Mouse (Mus musculus) liver, embryonic 12.5 days (tissue): ENCODE results near the gene 1700069L16Rik. TPM values are rescaled to one million over a fixed set of nuclear protein-coding genes. Genes with fewer than 3 reads are reported as not detected.

Experiments used
- ATAC-seq: fragments of 200-750 bp; cut with Nextera tagmentation; 2 replicates; pipeline ENCODE4 v1.8.0; 2017; ENCODE audit warnings: moderate number of reproducible peaks, mild to moderate bottlenecking, moderate library complexity
- H3K27ac ChIP-seq: fragments of 300-500 bp; sonication (generic); 2 replicates; pipeline ENCODE4 v1.5.1; 2016; ENCODE audit warnings: mild to moderate bottlenecking
- H3K27me3 ChIP-seq: fragments of 300-500 bp; sonication (generic); replicated peaks from 2 replicates; pipeline ENCODE4 v1.6.1; 2016; ENCODE audit warnings: mild to moderate bottlenecking, moderate library complexity
- H3K36me3 ChIP-seq: fragments of 300-500 bp; sonication (generic); 2 replicates; pipeline ENCODE4 v1.6.1; 2016; ENCODE audit warnings: mild to moderate bottlenecking, moderate library complexity
- H3K4me1 ChIP-seq: fragments of 300-500 bp; sonication (generic); 2 replicates; pipeline ENCODE4 v1.6.1; 2016
- H3K4me2 ChIP-seq: fragments of 300-500 bp; sonication (generic); 2 replicates; pipeline ENCODE4 v1.6.1; 2016; ENCODE audit warnings: mild to moderate bottlenecking, moderate library complexity
- H3K4me3 ChIP-seq: fragments of 300-500 bp; sonication (generic); 2 replicates; pipeline ENCODE4 v1.5.1; 2016; ENCODE audit warnings: mild to moderate bottlenecking, moderate library complexity
- H3K9ac ChIP-seq: fragments of 300-500 bp; sonication (generic); 2 replicates; pipeline ENCODE4 v1.6.1; 2016; ENCODE audit warnings: mild to moderate bottlenecking, moderate library complexity
- H3K9me3 ChIP-seq: fragments of 300-500 bp; sonication (generic); replicated peaks from 2 replicates; pipeline ENCODE4 v1.6.1; 2016; ENCODE audit warnings: mild to moderate bottlenecking, moderate library complexity
- WGBS: fragments of 180-500 bp; shearing (Covaris S2); methylation state at CpG from one replicate; pipeline ENCODE4 v1.1.7; 2016; ENCODE audit not compliant: insufficient replicate concordance; 5-methylcytosine and 5-hydroxymethylcytosine counted together
- polyA plus RNA-seq: library from polyadenylated mRNA; unstranded; fragments of >200 nt; fragmentation: Nextera tagmentation; extraction: Ambion mirVana; gene quantifications from 2 replicates; pipeline ENCODE4 v1.2.1, GENCODE M21; 2016

Gene 1700069L16Rik
- not detected in 2 replicates for polyA plus RNA-seq

GRCm38 (mm10) chr5:113724446-113724845 lies at the start of gene 1700069L16Rik:
TSS of gene 1700069L16Rik (minus strand) at chr5:113724772.
- Histone ChIP-seq H3K4me3 (no peak within 1 kb of the TSS), H3K36me3 (no peaks in the 10 kb centered on the region), H3K9ac (no peak within 1 kb of the TSS), H3K9me3 (no peaks in the 10 kb centered on the region), H3K27me3 (peaks cover 16% of the 10 kb centered on the region), H3K27ac (no peak within 1 kb of the TSS), H3K4me1 (no peaks in the 10 kb centered on the region), H3K4me2 (no peak within 1 kb of the TSS)
- 5% methylated on average over 15 of the region's 15 CpGs for WGBS
- ATAC-seq: no peak

GRCm38 (mm10) chr5:113773664-113774063 lies 49.1 kb upstream of the 1700069L16Rik start:
- Histone ChIP-seq H3K4me1 (peaks cover 44% of the 10 kb centered on the region), H3K9ac (peak overlapping the region; percentile 85), H3K9me3 (no peaks in the 10 kb centered on the region), H3K4me3 (peak overlapping the region; percentile 98), H3K4me2 (peak overlapping the region; percentile 77), H3K27me3 (no peaks in the 10 kb centered on the region), H3K27ac (peak overlapping the region; percentile 91), H3K36me3 (peaks cover 55% of the 10 kb centered on the region)
- WGBS: 1% methylated on average over 7 of the region's 7 CpGs
- peak; percentile 47 for ATAC-seq

- no peaks in the 10 kb centered on the region for H3K9me3 ChIP-seq
- peaks cover 47% of the 10 kb centered on the region for H3K4me1 ChIP-seq
- peak overlapping the region; percentile 77 for H3K4me2 ChIP-seq
- H3K36me3 ChIP-seq: peaks cover 55% of the 10 kb centered on the region
- peak overlapping the region; percentile 91 for H3K27ac ChIP-seq
- WGBS: 3% methylated on average over 25 of the region's 38 CpGs
- peak overlapping the region; percentile 98 for H3K4me3 ChIP-seq
- H3K9ac ChIP-seq: peak overlapping the region; percentile 85
- peak; percentile 36 for ATAC-seq
- no peaks in the 10 kb centered on the region for H3K27me3 ChIP-seq
These were observed 48.4 kb upstream of the 1700069L16Rik start for GRCm38 (mm10) chr5:113772905-113773519.

- peaks cover 47% of the 10 kb centered on the region for H3K4me1 ChIP-seq
- peak within 1 kb of the TSS; percentile 77 for H3K4me2 ChIP-seq
- peak within 1 kb of the TSS; percentile 98 for H3K4me3 ChIP-seq
- peak within 1 kb of the TSS; percentile 91 for H3K27ac ChIP-seq
- ATAC-seq: peak; percentile 78
- WGBS: 0% methylated on average over 48 of the region's 49 CpGs
- peaks cover 57% of the 10 kb centered on the region for H3K36me3 ChIP-seq
- no peaks in the 10 kb centered on the region for H3K27me3 ChIP-seq
- no peaks in the 10 kb centered on the region for H3K9me3 ChIP-seq
- H3K9ac ChIP-seq: peak within 1 kb of the TSS; percentile 92
These were observed 47.9 kb upstream of the 1700069L16Rik start, which contains the start of the genes Sart3 and Iscu for GRCm38 (mm10) chr5:113772450-113772895. TSS of gene Sart3 (minus strand) at chr5:113772510. TSS of gene Iscu (plus strand) at chr5:113772748.

GRCm38 (mm10) chr5:113771213-113772162 lies 46.9 kb upstream of the 1700069L16Rik start:
- H3K4me3 ChIP-seq: peak overlapping the region; percentile 98
- WGBS: under 1% methylated on average over 91 of the region's 97 CpGs
- no peaks in the 10 kb centered on the region for H3K27me3 ChIP-seq
- peaks cover 47% of the 10 kb centered on the region for H3K4me1 ChIP-seq
- ATAC-seq: peak; percentile 78
- peak overlapping the region; percentile 92 for H3K9ac ChIP-seq
- H3K36me3 ChIP-seq: peaks cover 57% of the 10 kb centered on the region
- no peaks in the 10 kb centered on the region for H3K9me3 ChIP-seq
- H3K4me2 ChIP-seq: peak overlapping the region; percentile 77
- H3K27ac ChIP-seq: peak overlapping the region; percentile 91

GRCm38 (mm10) chr5:113768806-113769205 lies 44.2 kb upstream of the 1700069L16Rik start:
- Histone ChIP-seq H3K4me3 (no peak overlapping the region), H3K9me3 (no peaks in the 10 kb centered on the region), H3K27ac (no peak overlapping the region), H3K36me3 (peaks cover 55% of the 10 kb centered on the region), H3K27me3 (no peaks in the 10 kb centered on the region), H3K4me2 (no peak overlapping the region), H3K9ac (no peak overlapping the region), H3K4me1 (peaks cover 41% of the 10 kb centered on the region)
- 88% methylated on average over 8 of the region's 8 CpGs for WGBS
- no peak for ATAC-seq

- Histone ChIP-seq H3K9ac (no peak overlapping the region), H3K27ac (no peak overlapping the region), H3K4me2 (no peak overlapping the region), H3K4me1 (peaks cover 26% of the 10 kb centered on the region), H3K4me3 (no peak overlapping the region), H3K27me3 (no peaks in the 10 kb centered on the region), H3K36me3 (peaks cover 85% of the 10 kb centered on the region), H3K9me3 (no peaks in the 10 kb centered on the region)
- whole genome bisulfite sequencing: 79% methylated on average over 13 of the region's 13 CpGs
- ATAC-seq: no peak
These were observed 41.3 kb upstream of the 1700069L16Rik start for GRCm38 (mm10) chr5:113765641-113766526.

GRCm38 (mm10) chr5:113764426-113764825 lies 39.9 kb upstream of the 1700069L16Rik start:
- ATAC-seq: no peak
- 88% methylated on average over 7 of the region's 7 CpGs for WGBS
- no peak overlapping the region for H3K9ac ChIP-seq
- H3K4me1 ChIP-seq: peaks cover 11% of the 10 kb centered on the region
- H3K4me3 ChIP-seq: no peak overlapping the region
- no peak overlapping the region for H3K27ac ChIP-seq
- H3K27me3 ChIP-seq: no peaks in the 10 kb centered on the region
- H3K36me3 ChIP-seq: peaks cover 97% of the 10 kb centered on the region
- no peak overlapping the region for H3K4me2 ChIP-seq
- H3K9me3 ChIP-seq: no peaks in the 10 kb centered on the region

- 67% methylated on average over 2 of the region's 2 CpGs for WGBS
- no peak overlapping the region for H3K4me3 ChIP-seq
- ATAC-seq: no peak
- H3K27ac ChIP-seq: no peak overlapping the region
- H3K9ac ChIP-seq: no peak overlapping the region
- no peaks in the 10 kb centered on the region for H3K4me1 ChIP-seq
- no peaks in the 10 kb centered on the region for H3K27me3 ChIP-seq
- peaks cover 97% of the 10 kb centered on the region for H3K36me3 ChIP-seq
- no peak overlapping the region for H3K4me2 ChIP-seq
- H3K9me3 ChIP-seq: no peaks in the 10 kb centered on the region
These were observed 37.0 kb upstream of the 1700069L16Rik start for GRCm38 (mm10) chr5:113761585-113761984.

- no peak for ATAC-seq
- Histone ChIP-seq H3K9me3 (no peaks in the 10 kb centered on the region), H3K27me3 (no peaks in the 10 kb centered on the region), H3K27ac (no peak overlapping the region), H3K4me1 (no peaks in the 10 kb centered on the region), H3K36me3 (peaks cover 100% of the 10 kb centered on the region), H3K4me2 (no peak overlapping the region), H3K4me3 (no peak overlapping the region), H3K9ac (no peak overlapping the region)
- 87% methylated on average over 15 of the region's 15 CpGs for WGBS
These were observed 30.9 kb upstream of the 1700069L16Rik start for GRCm38 (mm10) chr5:113755347-113756030.
